Mouse (Mus musculus) limb, embryonic 10.5 days (tissue): ENCODE results near the gene Rcn3. TPM values are rescaled to one million over a fixed set of nuclear protein-coding genes. Genes with fewer than 3 reads are reported as not detected.
"Not testable (repeated sequence)": the region's sequence is repeated elsewhere in the genome, so short reads cannot be mapped to it uniquely, and the experiment has no call there.

Experiments used
- DNase-seq: peaks from one replicate; pipeline ENCODE4 v3.0.0-alpha.2; 2017; ENCODE audit warnings: low spot score
- H3K27ac ChIP-seq: fragments of 300-500 bp; sonication (generic); 2 replicates; pipeline ENCODE4 v1.5.1; 2016; ENCODE audit warnings: mild to moderate bottlenecking
- H3K27me3 ChIP-seq: fragments of 300-500 bp; sonication (generic); 2 replicates; pipeline ENCODE4 v1.6.1; 2016; ENCODE audit warnings: low read depth, mild to moderate bottlenecking; ENCODE audit not compliant: poor library complexity, severe bottlenecking
- H3K36me3 ChIP-seq: fragments of 300-500 bp; sonication (generic); 2 replicates; pipeline ENCODE4 v1.6.1; 2016; ENCODE audit warnings: mild to moderate bottlenecking, moderate library complexity
- H3K4me1 ChIP-seq: fragments of 300-500 bp; sonication (generic); 2 replicates; pipeline ENCODE4 v1.6.1; 2016
- H3K4me3 ChIP-seq: fragments of 300-500 bp; sonication (generic); 2 replicates; pipeline ENCODE4 v1.5.1; 2016; ENCODE audit warnings: mild to moderate bottlenecking, moderate library complexity
- H3K9me3 ChIP-seq: fragments of 300-500 bp; sonication (generic); replicated peaks from 2 replicates; pipeline ENCODE4 v1.6.1; 2016; ENCODE audit warnings: mild to moderate bottlenecking
- WGBS: fragments of 180-500 bp; shearing (Covaris S2); methylation state at CpG from one replicate; pipeline ENCODE4 v1.1.7; 2016; 5-methylcytosine and 5-hydroxymethylcytosine counted together
- polyA plus RNA-seq: library from polyadenylated mRNA; unstranded; fragments of >200 nt; fragmentation: Nextera tagmentation; extraction: Ambion mirVana; gene quantifications from 2 replicates; pipeline ENCODE4 v1.2.1, GENCODE M21; 2016

The Rcn3 gene
- polyA plus RNA-seq, 1 experiment from 2014 or later = 210 TPM

- H3K4me3 ChIP-seq = peak overlapping the region; percentile 18
- DNase-seq = no peak
- H3K27ac ChIP-seq = no peak overlapping the region
- no peaks in the 10 kb centered on the region for H3K27me3 ChIP-seq
- H3K9me3 ChIP-seq = no peaks in the 10 kb centered on the region
- peaks cover 75% of the 10 kb centered on the region for H3K36me3 ChIP-seq
- H3K4me1 ChIP-seq = peaks cover 43% of the 10 kb centered on the region
- WGBS = 73% methylated on average over 8 of the region's 8 CpGs
Measured at GRCm38 (mm10) chr7:45121404-45121803, 29.4 kb upstream of the Rcn3 start.

- Histone ChIP-seq H3K9me3 (no peaks in the 10 kb centered on the region), H3K27ac (no peak overlapping the region), H3K27me3 (no peaks in the 10 kb centered on the region), H3K36me3 (peaks cover 62% of the 10 kb centered on the region), H3K4me1 (peaks cover 29% of the 10 kb centered on the region), H3K4me3 (no peak overlapping the region)
- WGBS = 83% methylated on average over 5 of the region's 5 CpGs
- DNase-seq = no peak
Measured at GRCm38 (mm10) chr7:45119780-45120709, 28.0 kb upstream of the Rcn3 start.

- WGBS = 90% methylated on average over 6 of the region's 6 CpGs
- H3K4me1 ChIP-seq = peaks cover 27% of the 10 kb centered on the region
- H3K27ac ChIP-seq = no peak overlapping the region
- peaks cover 58% of the 10 kb centered on the region for H3K36me3 ChIP-seq
- no peak for DNase-seq
- no peaks in the 10 kb centered on the region for H3K9me3 ChIP-seq
- H3K27me3 ChIP-seq = no peaks in the 10 kb centered on the region
- H3K4me3 ChIP-seq = no peak overlapping the region
Measured at GRCm38 (mm10) chr7:45118336-45118735, 26.3 kb upstream of the Rcn3 start.

GRCm38 (mm10) chr7:45117566-45117965 lies 25.5 kb upstream of the Rcn3 start:
- no peak overlapping the region for H3K4me3 ChIP-seq
- peaks cover 51% of the 10 kb centered on the region for H3K36me3 ChIP-seq
- no peaks in the 10 kb centered on the region for H3K27me3 ChIP-seq
- no peak for DNase-seq
- H3K27ac ChIP-seq = no peak overlapping the region
- H3K9me3 ChIP-seq = no peaks in the 10 kb centered on the region
- 84% methylated on average over 8 of the region's 8 CpGs for WGBS
- H3K4me1 ChIP-seq = peaks cover 19% of the 10 kb centered on the region

- no peak overlapping the region for H3K4me3 ChIP-seq
- H3K27me3 ChIP-seq = no peaks in the 10 kb centered on the region
- WGBS = 87% methylated on average over 2 of the region's 2 CpGs
- H3K36me3 ChIP-seq = peaks cover 10% of the 10 kb centered on the region
- no peak for DNase-seq
- no peak overlapping the region for H3K27ac ChIP-seq
- H3K9me3 ChIP-seq = no peaks in the 10 kb centered on the region
- H3K4me1 ChIP-seq = peaks cover 4% of the 10 kb centered on the region; the same call in 1 of the 2 replicates
Measured at GRCm38 (mm10) chr7:45113476-45113875, 21.5 kb upstream of the Rcn3 start.

GRCm38 (mm10) chr7:45112529-45112928 lies 20.5 kb upstream of the Rcn3 start:
- 59% methylated on average over 3 of the region's 3 CpGs for WGBS
- Histone ChIP-seq H3K36me3 (peaks cover under 1% of the 10 kb centered on the region), H3K4me1 (peaks cover 4% of the 10 kb centered on the region; the same call in 1 of the 2 replicates), H3K9me3 (no peaks in the 10 kb centered on the region), H3K27me3 (no peaks in the 10 kb centered on the region), H3K27ac (no peak overlapping the region), H3K4me3 (no peak overlapping the region)
- DNase-seq = no peak

- peaks cover 4% of the 10 kb centered on the region; the same call in 1 of the 2 replicates for H3K4me1 ChIP-seq
- 60% methylated on average over 2 of the region's 2 CpGs for WGBS
- no peak for DNase-seq
- H3K27ac ChIP-seq = no peak overlapping the region
- no peak overlapping the region for H3K4me3 ChIP-seq
- no peaks in the 10 kb centered on the region for H3K36me3 ChIP-seq
- no peaks in the 10 kb centered on the region for H3K9me3 ChIP-seq
- no peaks in the 10 kb centered on the region for H3K27me3 ChIP-seq
Measured at GRCm38 (mm10) chr7:45111940-45112339, 19.9 kb upstream of the Rcn3 start.

GRCm38 (mm10) chr7:45110089-45110488 lies 18.1 kb upstream of the Rcn3 start:
- not testable (repeated sequence) for H3K4me3 ChIP-seq, H3K9me3 ChIP-seq, DNase-seq, H3K27me3 ChIP-seq, H3K36me3 ChIP-seq, H3K27ac ChIP-seq
- WGBS = 93% methylated on average over 4 of the region's 4 CpGs
- peaks cover 16% of the 10 kb centered on the region for H3K4me1 ChIP-seq

- no peaks in the 10 kb centered on the region for H3K27me3 ChIP-seq
- peak overlapping the region; percentile 65; the same call in 1 of the 2 replicates for H3K27ac ChIP-seq
- H3K4me1 ChIP-seq = peaks cover 29% of the 10 kb centered on the region
Measured at GRCm38 (mm10) chr7:45107052-45107645, 15.1 kb upstream of the Rcn3 start.

GRCm38 (mm10) chr7:45106441-45106840 lies 14.4 kb upstream of the Rcn3 start:
- Histone ChIP-seq H3K27me3 (no peaks in the 10 kb centered on the region), H3K4me3 (no peak overlapping the region), H3K9me3 (no peaks in the 10 kb centered on the region), H3K36me3 (no peaks in the 10 kb centered on the region), H3K27ac (peak overlapping the region; percentile 65; the same call in 1 of the 2 replicates), H3K4me1 (peaks cover 29% of the 10 kb centered on the region)
- DNase-seq = no peak
- WGBS = 50% methylated on average over 6 of the region's 6 CpGs

More at GRCm38 (mm10) chr7:45107052-45107645, 15.1 kb upstream of the Rcn3 start:
- H3K4me3 ChIP-seq = no peak overlapping the region
- no peak for DNase-seq
- H3K36me3 ChIP-seq = no peaks in the 10 kb centered on the region
- WGBS = 61% methylated on average over 5 of the region's 5 CpGs
- no peaks in the 10 kb centered on the region for H3K9me3 ChIP-seq

GRCm38 (mm10) chr7:45105491-45105890 lies 13.5 kb upstream of the Rcn3 start:
- no peak for DNase-seq
- H3K4me3 ChIP-seq = no peak overlapping the region
- H3K9me3 ChIP-seq = no peaks in the 10 kb centered on the region
- H3K36me3 ChIP-seq = no peaks in the 10 kb centered on the region
- peak overlapping the region; percentile 30; the same call in 1 of the 2 replicates for H3K27ac ChIP-seq
- peaks cover 29% of the 10 kb centered on the region for H3K4me1 ChIP-seq
- H3K27me3 ChIP-seq = no peaks in the 10 kb centered on the region
- 81% methylated on average over 8 of the region's 8 CpGs for WGBS

GRCm38 (mm10) chr7:45104941-45105340 lies 12.9 kb upstream of the Rcn3 start:
- 83% methylated on average over 5 of the region's 5 CpGs for WGBS
- no peaks in the 10 kb centered on the region for H3K27me3 ChIP-seq
- H3K27ac ChIP-seq = peak overlapping the region; percentile 30; the same call in 1 of the 2 replicates
- H3K36me3 ChIP-seq = no peaks in the 10 kb centered on the region
- H3K4me1 ChIP-seq = peaks cover 29% of the 10 kb centered on the region
- DNase-seq = no peak
- no peaks in the 10 kb centered on the region for H3K9me3 ChIP-seq
- H3K4me3 ChIP-seq = no peak overlapping the region

GRCm38 (mm10) chr7:45103652-45104180 lies 11.7 kb upstream of the Rcn3 start, which contains the start of gene Fcgrt:
TSS of gene Fcgrt (minus strand) at chr7:45103851.
- DNase-seq = no peak
- Histone ChIP-seq H3K27me3 (no peaks in the 10 kb centered on the region), H3K27ac (peak within 1 kb of the TSS; percentile 78), H3K9me3 (no peaks in the 10 kb centered on the region), H3K4me1 (peaks cover 29% of the 10 kb centered on the region), H3K4me3 (peak within 1 kb of the TSS; percentile 16; the same call in 1 of the 2 replicates), H3K36me3 (no peaks in the 10 kb centered on the region)
- 54% methylated on average over 7 of the region's 7 CpGs for WGBS
